Mouse (Mus musculus) gastrocnemius, postnatal 25 days (tissue): Measurements from ENCODE around the gene Vamp8. TPM values are rescaled to one million over a fixed set of nuclear protein-coding genes. Genes with fewer than 3 reads are reported as not detected.

Experiments
- DNase-seq: peaks from one replicate; pipeline ENCODE4 v3.0.0; 2022
- total RNA-seq, 2 experiments: library from RNA; stranded (reverse); gene quantifications; 1 replicate in 1 of 2; 2 replicates in 1 of 2; pipeline ENCODE4 v1.2.3; 2021

Gene Vamp8
- total RNA-seq, 2 experiments from 2014 or later = 44.2 to 49.7 TPM

DNA sequence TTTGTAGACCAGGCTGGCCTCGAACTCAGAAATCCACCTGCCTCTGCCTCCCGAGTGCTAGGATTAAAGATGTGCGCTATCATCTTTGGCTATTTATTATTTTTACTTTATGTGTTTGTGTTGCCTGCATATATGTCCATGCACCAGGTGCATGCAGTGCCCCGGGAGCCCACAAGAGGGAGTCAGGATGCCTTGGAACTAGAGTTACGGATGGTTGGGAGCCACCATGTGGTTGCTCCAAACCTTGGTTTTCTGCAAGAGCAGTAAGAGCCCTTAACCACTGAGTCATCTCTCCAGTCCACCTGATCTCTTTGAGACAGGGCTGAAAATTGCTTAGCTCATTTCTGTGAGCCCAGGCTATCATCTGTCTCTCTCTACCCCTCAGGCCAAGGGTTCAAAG is 16.6 kb upstream of the Vamp8 start:
- DNase-seq = peak; percentile 58

DNA sequence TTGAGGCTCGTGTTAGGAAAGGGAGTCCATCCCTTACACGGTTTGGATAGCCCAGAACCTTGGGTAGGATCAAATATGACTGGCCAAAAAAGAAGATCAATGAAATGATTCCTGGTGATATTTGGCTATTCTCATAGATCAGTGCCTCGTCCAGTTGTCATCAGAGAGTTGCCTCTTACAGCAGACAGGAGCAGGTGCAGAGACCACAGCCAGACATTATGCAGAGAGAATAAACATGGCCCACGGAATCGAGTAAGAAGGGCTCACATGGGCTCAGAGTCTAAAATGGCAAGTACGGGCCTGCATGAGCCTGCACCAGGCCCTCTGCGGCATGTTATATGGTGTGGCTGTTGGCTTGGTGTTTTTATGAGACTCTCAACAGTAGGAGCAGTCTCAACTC is 14.9 kb upstream of the Vamp8 start:
- no peak for DNase-seq

DNA sequence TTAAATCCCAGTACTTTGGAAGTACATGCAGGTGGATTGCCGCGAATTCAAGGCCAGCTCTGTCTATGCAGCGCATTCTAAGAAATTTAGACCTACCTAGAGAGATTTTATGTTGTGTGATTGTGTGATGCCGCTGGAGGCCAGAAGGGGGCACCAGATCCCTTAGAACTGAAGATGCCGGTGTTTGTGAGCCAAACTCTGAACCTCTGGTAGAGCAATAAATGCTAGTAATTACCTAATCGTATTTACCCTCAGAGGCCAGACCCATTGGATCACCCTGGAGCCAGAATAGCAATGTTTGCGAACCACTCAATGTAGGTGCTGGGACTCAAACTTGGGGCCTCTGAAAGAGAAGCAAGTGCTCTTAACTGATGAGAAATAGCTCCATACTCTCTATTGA is 11.4 kb upstream of the Vamp8 start:
- peak; percentile 36 for DNase-seq

DNA sequence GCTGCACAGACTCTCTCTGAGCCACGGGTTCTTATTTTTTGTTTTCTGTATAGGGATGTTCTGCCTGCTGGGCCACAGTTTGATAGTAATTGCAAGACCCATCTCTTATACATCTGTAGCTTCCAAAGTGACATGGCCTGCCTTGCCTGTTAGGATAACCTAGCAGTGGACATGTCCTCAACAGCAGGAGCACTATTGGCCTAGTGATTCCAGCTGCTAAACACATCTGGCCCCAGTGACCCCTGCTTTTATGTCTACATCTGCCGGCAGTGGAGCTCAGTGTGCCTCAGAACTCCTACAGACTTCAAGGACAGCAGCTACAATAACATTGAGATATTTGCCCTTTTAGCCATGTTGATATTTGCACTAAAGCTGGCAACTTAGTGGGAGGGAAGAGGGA is 9.5 kb upstream of the Vamp8 start:
- DNase-seq = no peak

DNA sequence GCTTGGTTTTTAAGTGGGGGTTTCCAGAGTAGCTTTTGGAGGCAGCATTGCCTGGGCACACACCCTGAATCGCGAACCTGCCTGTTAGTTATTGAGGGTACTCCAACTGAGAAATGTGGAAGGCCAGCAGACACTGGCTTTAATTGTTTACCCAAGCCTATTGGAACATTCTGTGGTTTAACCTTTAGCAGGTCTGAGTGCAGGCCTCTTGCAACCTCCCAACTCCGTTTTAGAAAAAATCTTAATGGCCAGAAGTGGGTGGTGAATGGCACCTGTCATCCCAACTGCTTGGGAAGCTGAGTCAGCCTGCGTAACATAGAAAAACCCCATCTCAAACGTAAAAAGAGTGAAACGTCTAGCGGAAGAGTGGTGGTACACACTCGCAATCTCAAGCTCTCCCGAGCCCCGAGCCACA is 6.3 kb upstream of the Vamp8 start:
- DNase-seq = no peak

DNA sequence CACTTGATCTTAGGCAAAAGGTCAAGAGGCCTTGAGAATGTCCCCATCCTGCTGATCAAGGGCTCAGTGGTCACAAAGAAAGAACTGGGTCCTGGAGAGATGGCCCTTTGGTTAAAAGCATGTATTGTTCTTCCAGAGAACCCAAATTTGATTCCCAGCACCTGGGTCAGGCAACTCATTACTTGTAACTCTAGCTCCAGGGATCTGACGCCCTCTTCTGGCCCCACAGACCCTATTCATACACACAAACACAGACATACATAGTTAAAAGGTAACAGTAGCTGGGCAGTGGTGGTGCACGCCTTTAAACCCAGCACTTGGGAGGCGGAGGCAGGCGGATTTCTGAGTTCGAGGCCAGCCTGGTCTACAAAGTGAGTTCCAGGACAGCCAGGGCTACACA is 1.8 kb upstream of the Vamp8 start:
- DNase-seq = no peak

DNA sequence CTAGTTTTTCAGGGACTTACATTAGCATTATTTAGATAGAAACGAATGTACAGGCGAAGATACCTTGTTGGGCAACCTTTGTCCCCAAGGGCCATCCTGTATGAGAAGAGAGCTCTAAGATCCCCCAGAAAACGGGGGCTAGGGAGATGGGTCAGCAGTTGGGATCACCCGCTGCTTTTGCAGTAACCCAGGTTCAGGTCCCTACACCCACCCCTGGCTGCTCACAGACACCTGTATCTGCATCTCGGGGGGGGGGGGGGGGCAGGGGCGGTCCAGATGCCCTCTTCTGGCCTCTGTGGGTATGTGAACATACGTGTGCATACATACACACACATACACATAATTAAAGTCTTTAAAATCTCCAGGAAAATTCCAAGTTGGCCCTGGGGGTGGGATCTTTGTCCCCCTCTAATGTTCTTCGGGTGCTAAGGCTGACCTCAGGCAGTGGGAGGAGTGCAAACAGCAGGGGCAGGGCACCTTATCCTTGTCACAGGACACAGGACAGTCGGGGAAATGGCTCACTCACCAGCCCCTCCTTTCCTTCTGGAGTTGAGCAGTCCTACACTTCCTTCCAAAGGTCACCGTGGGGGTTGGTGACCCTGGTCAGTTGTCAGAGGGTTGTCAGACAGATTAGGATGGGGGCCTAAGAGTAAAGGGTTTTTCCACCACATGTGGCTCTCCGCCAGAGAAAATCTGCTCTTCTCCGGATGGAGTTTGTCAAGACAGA is 455 bp upstream of the Vamp8 start:
- peak; percentile 48 for DNase-seq

DNA sequence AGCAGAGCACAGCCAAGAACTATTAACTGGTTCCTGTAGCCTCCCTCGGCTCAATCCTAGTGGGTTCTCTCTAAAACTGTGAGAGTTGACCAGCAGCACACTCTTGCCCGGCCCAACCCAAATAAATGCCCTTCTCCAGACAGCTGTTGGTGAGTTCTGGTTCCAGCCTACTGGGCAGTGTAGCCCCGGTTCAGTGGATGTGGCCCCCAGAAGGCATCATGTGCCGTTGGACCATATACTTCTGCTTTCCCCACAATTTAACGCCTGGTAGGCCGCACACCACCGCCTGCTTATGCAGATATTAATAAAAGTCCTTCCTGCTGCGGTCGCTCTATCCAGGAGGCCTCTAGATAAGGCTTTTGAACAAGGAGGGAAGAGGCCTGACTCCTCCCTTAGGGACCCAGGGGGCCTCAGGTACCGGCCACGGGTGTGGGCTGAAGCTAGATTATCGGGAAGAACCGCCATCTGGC is 997 bp downstream of the Vamp8 start:
- peak; percentile 19 for DNase-seq

DNA sequence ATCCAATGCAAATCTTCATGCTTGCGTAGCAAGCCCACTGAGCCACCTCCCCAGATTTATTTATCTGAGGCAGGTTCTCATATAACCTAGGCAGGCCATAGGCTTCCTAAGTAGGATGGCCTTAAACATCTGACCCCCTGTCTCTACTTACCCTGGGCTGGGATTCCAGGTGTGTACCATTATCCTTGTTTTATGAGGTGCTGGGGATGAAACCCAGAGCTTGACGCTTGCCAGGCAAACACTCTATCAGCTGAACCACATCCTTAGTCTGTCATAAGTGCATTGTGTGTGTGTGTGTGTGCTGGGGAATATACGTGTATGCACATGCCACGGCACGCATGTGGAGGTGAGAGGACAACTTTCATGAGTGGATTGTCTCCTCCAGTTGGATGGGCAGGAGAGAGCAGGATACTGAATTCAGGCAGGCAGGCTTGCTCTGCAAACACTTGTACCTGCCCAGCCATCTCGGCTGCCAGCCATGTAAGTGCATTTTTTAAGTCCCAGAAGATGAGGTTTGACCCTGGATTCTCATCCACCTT is 1.6 kb downstream of the Vamp8 start:
- DNase-seq = no peak

DNA sequence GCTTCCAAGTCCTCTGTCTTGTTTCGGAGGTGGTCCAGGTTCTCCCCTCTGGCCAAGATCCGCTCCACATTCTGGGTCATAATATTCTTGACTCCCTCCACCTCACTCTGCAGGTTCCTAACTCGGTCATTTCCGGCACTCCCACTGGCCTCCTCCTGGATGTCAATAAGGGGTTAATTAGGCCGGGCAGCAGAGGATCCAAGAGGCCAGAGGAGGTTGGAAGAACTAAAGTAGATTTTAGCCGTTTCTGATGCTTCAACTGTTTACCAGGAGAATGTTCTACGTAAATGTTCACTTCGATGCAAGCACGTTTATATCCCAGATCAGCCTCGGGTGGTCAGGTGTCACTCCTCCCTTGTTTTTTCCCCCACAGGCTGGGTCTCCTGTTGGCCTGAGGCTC is 2.2 kb downstream of the Vamp8 start:
- DNase-seq = no peak

DNA sequence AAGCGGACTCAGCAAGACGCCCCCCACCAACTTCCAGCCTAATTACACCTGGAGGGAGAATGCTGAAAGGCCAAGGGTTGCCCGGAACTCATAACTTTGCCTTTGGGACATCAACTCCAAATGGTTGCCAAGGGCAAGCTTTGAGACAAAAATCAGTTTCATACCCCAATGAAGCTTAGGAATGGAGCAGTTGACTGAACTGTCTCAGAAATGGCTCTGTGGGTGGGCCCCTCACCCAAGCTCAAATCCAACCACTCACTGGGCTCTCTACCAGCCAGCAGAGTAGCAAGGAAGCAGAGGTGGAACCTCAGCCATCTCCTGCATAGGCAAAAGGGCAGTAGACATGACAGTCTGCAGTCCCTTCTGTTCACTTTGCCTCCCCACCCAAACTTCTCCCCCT is 2.7 kb downstream of the Vamp8 start:
- DNase-seq = no peak

DNA sequence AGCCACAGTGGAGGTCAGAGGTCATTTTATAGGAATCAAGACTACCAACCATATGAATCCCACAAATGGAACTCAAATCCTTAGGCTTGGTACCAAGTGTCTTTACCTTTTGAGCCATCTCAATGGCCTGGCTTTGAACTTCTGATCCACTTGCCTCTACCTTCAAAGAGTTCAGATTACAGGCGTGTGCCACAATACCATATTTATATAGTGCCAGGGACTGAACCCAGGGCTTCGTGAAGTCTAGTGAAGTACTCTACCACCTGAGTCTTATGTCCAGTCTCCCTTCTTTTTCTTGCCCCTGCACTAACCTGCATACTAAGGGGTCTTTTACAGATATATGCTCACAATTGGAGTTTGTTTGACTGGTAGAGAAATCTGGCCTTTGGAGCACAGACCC is 3.9 kb downstream of the Vamp8 start:
- DNase-seq = no peak

DNA sequence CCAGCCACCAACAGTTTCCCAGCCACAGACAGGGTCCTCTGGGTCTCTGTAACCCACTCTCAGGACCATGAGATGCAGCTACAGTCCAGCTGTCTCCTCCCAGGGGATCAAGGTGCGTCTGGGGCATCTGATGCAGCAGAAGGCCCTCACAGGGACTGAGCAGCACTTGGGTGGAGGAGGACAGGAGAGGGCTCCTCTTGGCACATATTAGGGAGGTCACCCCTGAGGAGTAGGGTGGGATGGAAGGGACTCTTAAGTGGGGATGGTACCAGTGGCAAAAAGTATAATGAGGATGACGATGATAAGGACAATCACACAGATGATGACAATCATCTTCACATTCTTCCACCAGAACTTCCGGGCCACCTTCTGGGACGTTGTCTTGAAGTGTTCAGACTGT is 5.2 kb downstream of the Vamp8 start:
- DNase-seq = no peak

DNA sequence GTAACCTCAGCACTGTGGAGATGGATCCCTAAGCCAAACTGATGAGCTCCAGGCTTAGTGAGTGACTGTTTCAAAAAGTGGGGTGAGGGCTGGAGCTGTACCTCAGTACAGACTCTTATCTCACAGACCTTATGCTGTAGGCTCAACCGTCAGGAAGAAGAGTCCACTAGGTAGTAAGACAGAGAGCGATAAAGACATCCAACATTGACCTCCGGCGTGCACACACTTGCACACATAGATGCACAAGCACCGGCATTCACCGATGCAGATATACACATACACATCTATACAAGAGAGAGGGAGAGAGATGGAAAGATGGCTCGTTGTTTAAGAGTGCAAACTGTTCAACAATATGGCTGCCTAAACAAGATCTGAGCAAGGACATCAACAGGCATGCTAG is 6.6 kb downstream of the Vamp8 start:
- DNase-seq = no peak

DNA sequence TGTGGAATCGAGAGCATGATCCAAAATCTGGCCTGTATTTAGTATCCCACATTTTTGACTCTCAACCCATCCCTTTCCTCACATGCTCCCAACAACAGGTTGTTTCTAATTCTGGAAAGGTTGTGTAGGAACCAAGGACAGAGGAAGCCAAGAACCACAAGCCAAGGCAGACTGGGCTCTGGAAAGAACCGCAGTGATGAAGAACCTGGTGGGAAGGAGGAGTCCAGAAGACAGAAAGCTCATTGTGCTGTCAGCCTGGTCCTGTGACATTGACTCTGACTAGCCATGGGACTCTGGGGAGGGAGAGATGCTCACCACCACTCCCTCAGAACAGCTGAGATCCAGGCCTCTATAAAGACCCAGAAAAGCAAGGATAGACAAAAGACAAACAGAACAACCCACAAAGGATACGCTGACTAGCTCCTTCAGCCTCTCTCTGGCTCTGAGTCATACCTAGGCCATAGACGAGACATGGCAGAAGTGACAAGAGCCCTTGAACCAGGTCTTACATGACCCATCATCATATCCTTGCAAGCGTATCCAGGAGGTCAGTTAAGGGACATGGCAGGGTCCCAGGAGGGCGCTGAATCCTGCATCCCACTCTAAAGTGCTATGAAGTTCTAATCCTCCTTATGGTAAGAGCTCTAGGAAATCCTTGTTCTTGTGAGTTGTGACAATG is 7.2 kb downstream of the Vamp8 start:
- no peak for DNase-seq

DNA sequence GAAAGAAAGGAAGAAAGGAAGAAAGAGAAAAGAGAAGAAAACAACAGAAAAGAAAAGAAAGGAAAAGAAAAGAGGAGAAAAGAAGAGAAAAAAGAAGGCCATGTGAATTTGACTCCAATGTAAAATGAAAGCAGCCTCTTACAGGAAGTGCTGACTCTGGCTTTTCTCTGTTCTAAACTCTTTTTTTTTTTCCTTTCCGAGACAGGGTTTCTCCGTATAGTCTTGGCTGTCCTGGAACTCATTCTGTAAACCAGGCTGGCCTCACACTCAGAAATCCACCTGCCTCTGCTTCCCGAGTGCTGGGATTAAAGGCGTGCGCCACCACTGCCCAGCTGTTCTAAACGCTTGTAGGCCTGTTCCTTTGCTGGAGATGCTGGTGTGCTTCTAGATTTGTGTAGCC is 8.0 kb downstream of the Vamp8 start:
- no peak for DNase-seq

DNA sequence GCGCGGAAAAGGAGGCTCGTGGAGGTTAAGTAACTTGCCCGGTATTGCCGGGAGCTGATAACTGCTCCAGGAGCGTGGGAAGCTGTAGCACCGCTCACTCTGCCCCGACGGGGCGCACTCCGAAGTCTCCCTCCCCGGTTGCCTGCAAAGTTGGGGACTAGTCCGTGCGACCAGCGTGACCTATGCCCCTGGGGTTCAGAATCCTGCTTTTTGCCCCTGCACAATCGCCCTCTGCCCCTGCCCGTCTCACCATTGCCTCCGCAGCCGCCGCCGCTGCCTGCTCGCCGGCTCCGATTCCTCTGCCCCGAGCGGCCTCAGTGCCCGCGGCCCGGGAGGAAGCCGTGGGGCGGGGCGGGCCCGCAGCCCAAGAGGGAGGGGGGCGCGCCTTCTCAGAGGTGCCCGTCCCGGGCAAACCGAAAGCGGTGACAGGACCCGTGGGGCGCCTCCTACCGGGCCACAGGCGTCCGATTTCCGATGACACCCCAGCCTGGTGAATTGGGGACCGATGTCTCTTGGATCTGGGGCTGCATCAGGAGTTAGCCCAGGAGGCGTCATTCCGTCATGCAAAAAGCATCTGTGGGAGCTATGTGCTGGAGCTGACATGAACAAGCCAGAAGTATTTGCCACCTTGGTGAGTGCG is 10.3 kb downstream of the Vamp8 start, which contains the start of gene Vamp5:
TSS of gene Vamp5 (minus strand) at position 338 of the 640 bp plus-strand sequence.
- peak; percentile 87 for DNase-seq

DNA sequence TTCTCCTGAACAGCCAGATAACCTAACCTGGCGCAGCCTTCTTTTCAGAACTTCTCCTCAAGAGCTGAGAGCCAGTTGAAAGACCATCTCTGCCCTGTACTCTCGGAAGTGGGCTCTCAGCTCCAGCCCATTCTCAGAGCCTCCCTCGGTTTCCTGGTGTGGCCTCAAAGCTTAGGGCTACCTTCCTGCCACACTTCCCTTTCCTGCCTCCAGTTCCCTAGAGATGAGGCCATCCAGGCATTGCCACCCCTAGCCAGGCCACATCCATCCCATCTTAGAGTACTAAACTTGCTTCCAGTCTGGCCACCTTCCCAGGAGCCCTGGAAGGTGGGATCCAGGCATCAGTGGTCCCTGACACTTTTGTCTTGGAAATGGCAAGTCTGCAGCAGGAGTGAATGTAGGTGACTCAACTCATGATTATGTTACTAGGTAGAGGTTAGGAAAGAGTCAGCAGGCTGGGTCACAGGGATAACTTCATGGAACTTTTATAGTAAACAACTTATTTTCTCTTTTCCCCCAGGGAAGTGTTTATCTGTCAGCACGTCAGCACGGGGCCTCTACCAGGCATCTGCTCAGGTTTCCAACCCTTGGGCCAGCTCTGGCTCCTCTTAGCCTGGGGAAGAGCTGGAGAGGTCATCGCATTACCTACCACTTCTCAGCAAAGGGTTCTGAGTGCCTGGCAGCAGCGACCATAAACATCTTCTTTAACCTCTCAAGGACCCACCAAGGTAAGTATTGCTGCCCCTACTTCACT is 10.9 kb downstream of the Vamp8 start:
- DNase-seq = peak; percentile 24

DNA sequence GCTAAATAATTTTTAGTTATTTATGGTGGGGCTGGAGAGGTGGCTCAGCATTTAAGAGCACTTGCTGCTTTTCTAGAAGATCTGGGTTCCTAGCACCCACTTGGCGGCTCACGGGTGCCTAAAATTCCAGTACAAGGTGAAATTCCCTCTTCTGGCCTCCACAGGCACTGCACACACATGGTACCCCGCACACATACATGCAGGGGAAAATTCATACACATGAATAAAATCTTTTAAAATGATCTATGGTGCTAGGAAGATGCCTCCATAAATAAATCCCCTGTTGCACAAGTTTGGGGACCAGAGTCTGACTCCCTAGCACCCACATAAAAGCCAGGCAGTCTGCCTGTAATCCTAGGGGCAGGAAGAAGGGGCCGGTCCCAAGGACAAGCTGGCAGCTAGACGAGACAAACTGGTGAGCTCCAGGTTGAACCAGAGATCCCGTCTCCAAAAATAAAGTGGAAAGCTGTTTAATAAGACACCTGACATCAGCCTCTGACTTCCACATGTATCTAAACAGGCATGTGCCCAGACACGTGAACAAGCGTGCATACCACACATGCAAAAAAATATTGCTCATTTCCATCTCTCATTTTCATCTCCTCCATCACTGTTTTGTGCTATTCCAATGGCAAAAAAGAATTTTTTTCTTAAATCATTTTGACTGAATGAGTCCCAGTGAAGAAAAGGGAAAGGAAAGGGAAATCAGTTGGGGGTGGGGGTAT is 11.8 kb downstream of the Vamp8 start:
- no peak for DNase-seq

DNA sequence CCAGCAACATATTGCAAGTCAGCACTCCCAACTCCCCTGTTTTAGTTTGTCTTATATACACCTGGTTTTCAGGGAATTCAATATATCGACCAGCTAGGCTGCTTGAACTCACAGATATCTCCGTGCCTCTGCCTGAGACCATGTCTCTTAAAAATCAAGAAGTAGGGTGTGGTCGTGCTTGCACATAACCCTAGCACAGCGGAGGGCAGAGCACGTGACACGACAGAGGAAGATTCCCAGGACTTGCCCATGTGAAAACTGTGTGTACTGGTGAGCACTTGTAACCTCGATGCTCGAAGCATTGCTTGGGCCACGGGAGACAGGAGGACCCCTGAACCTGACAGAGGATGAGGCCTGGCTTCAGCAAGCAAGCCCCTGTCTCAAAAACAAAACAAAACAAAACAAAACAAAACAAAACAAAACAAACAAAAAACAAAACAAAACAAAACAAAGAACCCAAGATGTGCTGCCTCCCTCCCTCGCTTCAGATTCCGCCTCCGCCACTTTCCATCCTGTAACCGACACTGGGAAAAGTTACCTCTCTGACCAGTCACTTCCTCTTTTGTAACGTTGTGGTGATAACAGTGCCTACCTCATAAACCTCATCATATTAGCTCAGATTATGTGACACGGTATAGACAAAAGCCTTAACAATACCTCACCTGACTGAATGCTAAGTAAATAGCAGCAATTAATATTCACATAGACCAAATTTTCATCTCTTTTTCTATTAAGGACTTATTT is 15.5 kb downstream of the Vamp8 start:
- DNase-seq = no peak

DNA sequence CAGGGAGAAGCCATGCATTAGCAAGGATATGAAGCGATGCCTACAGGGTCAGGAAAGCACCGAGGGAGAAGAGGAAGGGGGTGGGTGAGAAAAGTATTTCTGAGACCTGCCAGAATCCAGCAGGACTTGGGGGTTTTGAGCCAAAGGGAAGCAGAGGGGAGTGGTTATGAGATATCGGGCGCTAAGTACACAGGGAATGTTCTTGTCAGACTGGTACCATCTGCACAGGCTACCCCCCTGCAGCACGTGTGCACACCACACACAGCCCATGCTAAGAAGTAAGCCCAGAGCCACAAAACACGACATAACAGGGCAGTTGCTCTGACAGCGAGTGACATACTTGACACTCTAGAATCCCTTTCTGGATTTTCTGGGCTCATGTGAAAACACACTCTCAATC is 16.3 kb downstream of the Vamp8 start:
- no peak for DNase-seq
